Mouse (Mus musculus): ENCODE measurements around the gene Pla2g4a.

DNA sequence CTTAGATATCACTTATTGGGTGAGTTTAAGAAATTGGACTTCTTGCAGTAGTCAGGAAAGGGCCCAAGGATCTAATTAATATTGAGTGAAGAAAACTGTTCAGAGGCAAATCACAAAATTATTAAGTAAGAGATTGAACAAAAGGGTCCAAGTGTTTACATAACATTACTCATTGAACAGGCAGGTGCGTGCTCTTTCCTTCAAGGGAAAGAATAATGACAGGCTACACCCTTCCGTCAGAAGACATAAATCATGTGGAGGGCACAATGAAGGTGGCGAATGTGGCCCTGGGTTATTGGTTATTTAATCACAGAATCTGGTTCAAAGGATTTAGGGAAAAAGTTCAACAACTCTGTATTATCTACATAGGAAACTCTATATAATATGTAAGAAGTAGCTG lies 82.9 kb downstream of the Pla2g4a start:
- no peak for TF ChIP-seq CTCF (IDR thresholded peaks at IDR 0.05; ENCODE audit: low read depth)
- TF ChIP-seq EP300 (IDR thresholded peaks at IDR 0.05; ENCODE audit: low read depth), result no peak
